Mouse (Mus musculus) kidney, adult 11 months (tissue): ENCODE measurements at regions not wholly inside any gene's neighbourhood (a gene's known extent, or its start where the extent isn't known, plus 50 kb on each side); places are given as distances from the start of the nearest gene placed in this dataset.
A peak's percentile ranks its signal among the peaks of the same experiment; 100 is the strongest.

Experiments
- DNase-seq: peaks from one replicate; pipeline ENCODE4 v3.0.0; 2022

GRCm38 (mm10) chr19:27563592-27563991 lies 134.0 kb upstream of the Pum3 start:
- DNase-seq: no peak

- DNase-seq: no peak
These were observed 128.6 kb upstream of the Pum3 start for GRCm38 (mm10) chr19:27558199-27558598.

- no peak for DNase-seq
These were observed 127.1 kb upstream of the Pum3 start for GRCm38 (mm10) chr19:27556697-27557096.

- DNase-seq: no peak
These were observed 125.2 kb upstream of the Pum3 start for GRCm38 (mm10) chr19:27554841-27555240.

- DNase-seq: no peak
These were observed 123.6 kb upstream of the Pum3 start for GRCm38 (mm10) chr19:27553266-27553665.

GRCm38 (mm10) chr19:27537746-27538145 lies 108.1 kb upstream of the Pum3 start:
- DNase-seq: no peak

GRCm38 (mm10) chr19:27537066-27537465 lies 107.4 kb upstream of the Pum3 start:
- no peak for DNase-seq

GRCm38 (mm10) chr19:27527940-27528558 lies 98.4 kb upstream of the Pum3 start:
- DNase-seq: no peak

- no peak for DNase-seq
These were observed 89.9 kb upstream of the Pum3 start for GRCm38 (mm10) chr19:27519326-27520061.

GRCm38 (mm10) chr19:27514267-27514666 lies 84.6 kb upstream of the Pum3 start:
- DNase-seq: no peak

GRCm38 (mm10) chr19:27513535-27513934 lies 83.9 kb upstream of the Pum3 start:
- DNase-seq: no peak

GRCm38 (mm10) chr19:27511340-27511739 lies 81.7 kb upstream of the Pum3 start:
- no peak for DNase-seq

- no peak for DNase-seq
These were observed 80.5 kb upstream of the Pum3 start for GRCm38 (mm10) chr19:27509956-27510639.

GRCm38 (mm10) chr19:27498278-27498677 lies 68.7 kb upstream of the Pum3 start:
- DNase-seq: no peak

- DNase-seq: peak; percentile 3
These were observed 62.8 kb upstream of the Pum3 start for GRCm38 (mm10) chr19:27492468-27492867.

- no peak for DNase-seq
These were observed 62.2 kb upstream of the Pum3 start for GRCm38 (mm10) chr19:27491873-27492272.

GRCm38 (mm10) chr19:27489053-27489452 lies 59.4 kb upstream of the Pum3 start:
- DNase-seq: no peak
